Mouse (Mus musculus) midbrain, embryonic 12.5 days (tissue): ENCODE data around the gene R3hdml. TPM values are rescaled to one million over a fixed set of nuclear protein-coding genes. Genes with fewer than 3 reads are reported as not detected.

ENCODE experiments used
- ATAC-seq: fragments of 200-750 bp; cut with Nextera tagmentation; 2 replicates; pipeline ENCODE4 v1.8.0; 2017; ENCODE audit warnings: low read depth, moderate TSS enrichment, moderate library complexity; ENCODE audit not compliant: low FRiP score
- H3K27ac ChIP-seq: fragments of 300-500 bp; sonication (generic); replicated peaks from 2 replicates; pipeline ENCODE4 v1.5.1; 2016; ENCODE audit warnings: mild to moderate bottlenecking
- H3K27me3 ChIP-seq: fragments of 300-500 bp; sonication (generic); 2 replicates; pipeline ENCODE4 v1.6.1; 2016; ENCODE audit warnings: mild to moderate bottlenecking
- H3K36me3 ChIP-seq: fragments of 300-500 bp; sonication (generic); 2 replicates; pipeline ENCODE4 v1.6.1; 2016
- H3K4me1 ChIP-seq: fragments of 300-500 bp; sonication (generic); 2 replicates; pipeline ENCODE4 v1.6.1; 2016
- H3K4me2 ChIP-seq: fragments of 300-500 bp; sonication (generic); replicated peaks from 2 replicates; pipeline ENCODE4 v1.6.1; 2016; ENCODE audit warnings: mild to moderate bottlenecking, moderate library complexity
- H3K4me3 ChIP-seq: fragments of 300-500 bp; sonication (generic); 2 replicates; pipeline ENCODE4 v1.5.1; 2016; ENCODE audit warnings: mild to moderate bottlenecking
- H3K9ac ChIP-seq: fragments of 300-500 bp; sonication (generic); replicated peaks from 2 replicates; pipeline ENCODE4 v1.6.1; 2016; ENCODE audit warnings: mild to moderate bottlenecking, moderate library complexity
- H3K9me3 ChIP-seq: fragments of 300-500 bp; sonication (generic); 2 replicates; pipeline ENCODE4 v1.6.1; 2016; ENCODE audit warnings: mild to moderate bottlenecking
- WGBS: fragments of 180-500 bp; shearing (Covaris S2); methylation state at CpG from one replicate; pipeline ENCODE4 v1.1.7; 2016; 5-methylcytosine and 5-hydroxymethylcytosine counted together
- polyA plus RNA-seq: library from polyadenylated mRNA; unstranded; fragments of >200 nt; fragmentation: Nextera tagmentation; extraction: Ambion mirVana; gene quantifications from 2 replicates; pipeline ENCODE4 v1.2.1, GENCODE M21; 2016

The R3hdml gene
- polyA plus RNA-seq, 1 experiment from 2014 or later, result not detected

DNA sequence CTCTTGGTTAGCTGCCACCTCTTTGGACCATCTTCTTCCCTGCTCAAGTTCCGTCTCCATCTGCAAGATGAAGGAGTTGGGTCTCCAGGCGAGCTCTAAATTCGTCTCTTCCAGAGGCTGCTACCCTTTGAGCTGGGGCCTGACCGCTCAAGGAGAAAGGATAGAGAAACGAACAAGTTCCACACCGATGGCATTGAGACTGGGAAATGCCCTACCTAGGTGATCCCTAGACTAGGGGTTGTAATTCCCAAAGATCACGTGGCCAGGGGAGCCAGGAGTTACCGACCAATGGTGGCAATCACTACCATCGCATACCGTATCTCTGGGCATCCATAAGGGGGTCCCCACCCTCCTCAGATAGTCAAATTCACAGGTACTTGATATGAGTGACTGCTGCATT, 50.6 kb downstream of the R3hdml start:
- Histone ChIP-seq H3K9me3 (no peaks in the 10 kb centered on the region), H3K4me3 (no peak overlapping the region), H3K4me2 (no peak overlapping the region), H3K27ac (no peak overlapping the region), H3K27me3 (no peaks in the 10 kb centered on the region), H3K9ac (no peak overlapping the region), H3K36me3 (no peaks in the 10 kb centered on the region), H3K4me1 (no peaks in the 10 kb centered on the region)
- ATAC-seq, result no peak
- 92% methylated on average over 10 of the region's 10 CpGs for WGBS

DNA sequence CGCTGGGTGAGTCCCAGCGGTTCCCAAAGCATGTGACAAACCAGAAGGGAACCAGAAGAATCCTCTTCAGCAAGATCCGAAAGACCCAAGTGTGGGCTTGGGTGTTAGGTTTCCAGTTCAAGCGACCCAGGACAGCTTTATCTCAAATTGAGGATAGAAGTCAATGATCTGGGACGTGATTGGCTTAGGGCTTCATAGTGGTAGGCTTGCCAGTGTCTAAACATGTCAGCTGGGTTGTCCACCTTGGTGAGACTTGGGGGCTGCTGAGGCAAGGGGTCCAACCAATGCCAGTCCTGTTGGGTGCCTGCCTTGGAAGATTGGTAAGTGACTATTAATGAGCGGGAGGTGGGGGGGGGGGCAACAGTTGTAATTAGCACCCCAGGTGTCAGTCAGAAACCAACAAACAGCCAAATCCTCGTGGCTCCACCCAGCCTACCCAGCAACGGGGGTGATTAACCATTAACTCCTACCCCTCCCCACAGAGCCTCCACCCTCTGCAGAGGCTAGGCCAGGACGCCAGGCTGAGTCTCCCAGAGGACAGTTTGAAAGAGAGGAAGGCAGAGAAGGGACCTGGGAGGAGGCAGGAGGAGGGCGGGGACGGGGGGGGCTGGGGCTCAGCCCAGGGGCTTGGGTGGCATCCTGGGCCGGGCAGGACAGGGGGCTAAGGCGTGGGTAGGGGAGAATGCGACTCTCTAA, 54.7 kb downstream of the R3hdml start:
- WGBS, result 82% methylated on average over 14 of the region's 14 CpGs
- H3K4me1 ChIP-seq, result no peaks in the 10 kb centered on the region
- no peak for ATAC-seq

GRCm38 (mm10) chr2:163548822-163549221, 56.7 kb downstream of the R3hdml start:
- Histone ChIP-seq H3K4me3 (no peak overlapping the region), H3K27ac (no peak overlapping the region), H3K27me3 (no peaks in the 10 kb centered on the region), H3K4me2 (no peak overlapping the region), H3K4me1 (no peaks in the 10 kb centered on the region), H3K9me3 (no peaks in the 10 kb centered on the region), H3K9ac (no peak overlapping the region), H3K36me3 (no peaks in the 10 kb centered on the region)
- 76% methylated on average over 6 of the region's 6 CpGs for WGBS
- ATAC-seq, result no peak

More for the DNA sequence above, 54.7 kb downstream of the R3hdml start:
- no peak overlapping the region for H3K4me2 ChIP-seq
- no peak overlapping the region for H3K27ac ChIP-seq
- no peak overlapping the region for H3K9ac ChIP-seq
- H3K9me3 ChIP-seq, result no peaks in the 10 kb centered on the region
- H3K36me3 ChIP-seq, result no peaks in the 10 kb centered on the region
- H3K4me3 ChIP-seq, result no peak overlapping the region
- H3K27me3 ChIP-seq, result no peaks in the 10 kb centered on the region

- Histone ChIP-seq H3K4me3 (no peak overlapping the region), H3K9ac (no peak overlapping the region), H3K27me3 (no peaks in the 10 kb centered on the region), H3K9me3 (no peaks in the 10 kb centered on the region), H3K27ac (no peak overlapping the region), H3K4me2 (no peak overlapping the region), H3K4me1 (no peaks in the 10 kb centered on the region), H3K36me3 (no peaks in the 10 kb centered on the region)
- ATAC-seq, result no peak
- 42% methylated on average over 6 of the region's 6 CpGs for WGBS
Observed at GRCm38 (mm10) chr2:163549786-163550185, 57.7 kb downstream of the R3hdml start.

Other genes with a start within 250 kb of the R3hdml start
- gene Jph2, start 94.3 kb upstream of the R3hdml start, polyA plus RNA-seq, result 0.30 and 0.45 TPM in 2 replicates
- gene Oser1, start 67.6 kb upstream of the R3hdml start, polyA plus RNA-seq, result 77.3 and 82.3 TPM in 2 replicates
- 62.6 and 63.4 TPM in 2 replicates for gene Gdap1l1, start 53.8 kb upstream of the R3hdml start, polyA plus RNA-seq
- 11.2 and 13.0 TPM in 2 replicates for gene Fitm2, start 19.7 kb upstream of the R3hdml start, polyA plus RNA-seq
- gene Hnf4a, start 14.5 kb downstream of the R3hdml start, polyA plus RNA-seq, result not detected in 2 replicates
- 52.3 and 53.2 TPM in 2 replicates for gene Ttpal, start 110.0 kb downstream of the R3hdml start, polyA plus RNA-seq
- gene Serinc3, start 152.8 kb downstream of the R3hdml start, polyA plus RNA-seq, result 35.0 and 36.9 TPM in 2 replicates
- gene Pkig, start 166.1 kb downstream of the R3hdml start, polyA plus RNA-seq, result 120 and 125 TPM in 2 replicates